Mouse (Mus musculus): ENCODE measurements around the gene 1700001C19Rik. TPM values are rescaled to one million over a fixed set of nuclear protein-coding genes. Genes with fewer than 3 reads are reported as not detected.

1700001C19Rik gene
- total RNA-seq, 1 experiment, result 0.85 TPM

GRCm38 (mm10) chr17:47376779-47377280 is 60.3 kb downstream of the 1700001C19Rik start:
- no peak for DNase-seq (ENCODE audit: low read depth, low spot score)

GRCm38 (mm10) chr17:47373991-47374390 is 63.2 kb downstream of the 1700001C19Rik start:
- no peak for DNase-seq (ENCODE audit: low read depth, low spot score)
- Histone ChIP-seq H3K4me1 (ENCODE audit: control insufficient read depth in 2 of 2, insufficient read depth in 2 of 2, low read length in 2 of 2, poor library complexity in 1 of 2) (peaks cover 2 to 8% of the 10 kb centered on the region in 2 experiments; a peak in 1 of 4 replicates), H3K9me3 (ENCODE audit: control insufficient read depth, insufficient read depth, low read depth, low read length) (no peaks in the 10 kb centered on the region), H3K4me3 (ENCODE audit: insufficient read depth in 1 of 2, low read depth in 1 of 2, low read length in 2 of 2, poor library complexity in 1 of 2, severe bottlenecking in 1 of 2) (no peak overlapping the region), H3K27ac (ENCODE audit: insufficient read depth, low read depth, low read length, poor library complexity, severe bottlenecking) (no peak overlapping the region), H3K9ac (ENCODE audit: insufficient read depth, low read depth, low read length, poor library complexity, severe bottlenecking) (no peak overlapping the region), H3K36me3 (ENCODE audit: control insufficient read depth, insufficient read depth, low read length, poor library complexity, severe bottlenecking) (peaks cover 39% of the 10 kb centered on the region)
- in situ Hi-C loops (cut with MboI; ENCODE audit: low sequenced_read_pairs in 2 of 2, unreplicated experiment in 2 of 2), result no loop called here
- TF ChIP-seq ZC3H11A (IDR thresholded peaks at IDR 0.05; ENCODE audit: borderline replicate concordance, low read depth, low read length), result no peak
- TF ChIP-seq ZNF384 (IDR thresholded peaks at IDR 0.05; ENCODE audit: low read depth, low read length), result no peak
- TF ChIP-seq HCFC1 (IDR thresholded peaks at IDR 0.05; ENCODE audit: borderline replicate concordance, insufficient read depth, low read length), result no peak
- TF ChIP-seq MAFK (IDR thresholded peaks at IDR 0.05; ENCODE audit: insufficient read depth, low read depth, low read length), result no peak
- TF ChIP-seq CHD2 (IDR thresholded peaks at IDR 0.05; ENCODE audit: low read depth, low read length), result no peak

More at GRCm38 (mm10) chr17:47376779-47377280, 60.3 kb downstream of the 1700001C19Rik start:
- H3K4me3 ChIP-seq (ENCODE audit: insufficient read depth in 1 of 2, low read depth in 1 of 2, low read length in 2 of 2, poor library complexity in 1 of 2, severe bottlenecking in 1 of 2), result no peak overlapping the region
- H3K9me3 ChIP-seq (ENCODE audit: control insufficient read depth, insufficient read depth, low read depth, low read length), result no peaks in the 10 kb centered on the region
- H3K36me3 ChIP-seq (ENCODE audit: control insufficient read depth, insufficient read depth, low read length, poor library complexity, severe bottlenecking), result peaks cover 42% of the 10 kb centered on the region
- H3K9ac ChIP-seq (ENCODE audit: insufficient read depth, low read depth, low read length, poor library complexity, severe bottlenecking), result no peak overlapping the region
- no peak overlapping the region for H3K27ac ChIP-seq (ENCODE audit: insufficient read depth, low read depth, low read length, poor library complexity, severe bottlenecking)
- in situ Hi-C loops (cut with MboI; ENCODE audit: low sequenced_read_pairs in 2 of 2, unreplicated experiment in 2 of 2), result no loop called here
- no peak for TF ChIP-seq MAFK (IDR thresholded peaks at IDR 0.05; ENCODE audit: insufficient read depth, low read depth, low read length)
- peaks cover 0 to 2% of the 10 kb centered on the region in 2 experiments; a peak in 1 of 4 replicates for H3K4me1 ChIP-seq (ENCODE audit: control insufficient read depth in 2 of 2, insufficient read depth in 2 of 2, low read length in 2 of 2, poor library complexity in 1 of 2)

GRCm38 (mm10) chr17:47371451-47371850 is 65.7 kb downstream of the 1700001C19Rik start:
- no peaks in the 10 kb centered on the region for H3K9me3 ChIP-seq (ENCODE audit: control insufficient read depth, insufficient read depth, low read depth, low read length)
- H3K27ac ChIP-seq (ENCODE audit: insufficient read depth, low read depth, low read length, poor library complexity, severe bottlenecking), result no peak overlapping the region
- no peak overlapping the region for H3K4me3 ChIP-seq (ENCODE audit: insufficient read depth in 1 of 2, low read depth in 1 of 2, low read length in 2 of 2, poor library complexity in 1 of 2, severe bottlenecking in 1 of 2)
- in situ Hi-C loops (cut with MboI; ENCODE audit: low sequenced_read_pairs in 2 of 2, unreplicated experiment in 2 of 2), result no loop called here
- H3K9ac ChIP-seq (ENCODE audit: insufficient read depth, low read depth, low read length, poor library complexity, severe bottlenecking), result peak overlapping the region; percentile 14; the same call in 1 of the 2 replicates
- TF ChIP-seq CHD2 (IDR thresholded peaks at IDR 0.05; ENCODE audit: low read depth, low read length) (no peak), HCFC1 (IDR thresholded peaks at IDR 0.05; ENCODE audit: borderline replicate concordance, insufficient read depth, low read length) (no peak), ZC3H11A (IDR thresholded peaks at IDR 0.05; ENCODE audit: borderline replicate concordance, low read depth, low read length) (peak; percentile 22; the same call in 1 of the 2 replicates), ZNF384 (IDR thresholded peaks at IDR 0.05; ENCODE audit: low read depth, low read length) (no peak), MAFK (IDR thresholded peaks at IDR 0.05; ENCODE audit: insufficient read depth, low read depth, low read length) (no peak)
- DNase-seq (ENCODE audit: low read depth, low spot score), result peak; percentile 74
- H3K36me3 ChIP-seq (ENCODE audit: control insufficient read depth, insufficient read depth, low read length, poor library complexity, severe bottlenecking), result peaks cover 29% of the 10 kb centered on the region
- peaks cover 2 to 6% of the 10 kb centered on the region in 2 experiments; a peak in 1 of 4 replicates for H3K4me1 ChIP-seq (ENCODE audit: control insufficient read depth in 2 of 2, insufficient read depth in 2 of 2, low read length in 2 of 2, poor library complexity in 1 of 2)

- TF ChIP-seq ZC3H11A (IDR thresholded peaks at IDR 0.05; ENCODE audit: borderline replicate concordance, low read depth, low read length) (no peak), MAFK (IDR thresholded peaks at IDR 0.05; ENCODE audit: insufficient read depth, low read depth, low read length) (no peak), CHD2 (IDR thresholded peaks at IDR 0.05; ENCODE audit: low read depth, low read length) (no peak), ZNF384 (IDR thresholded peaks at IDR 0.05; ENCODE audit: low read depth, low read length) (no peak), HCFC1 (IDR thresholded peaks at IDR 0.05; ENCODE audit: borderline replicate concordance, insufficient read depth, low read length) (no peak)
- in situ Hi-C loops (cut with MboI; ENCODE audit: low sequenced_read_pairs in 2 of 2, unreplicated experiment in 2 of 2), result no loop called here
- H3K4me3 ChIP-seq (ENCODE audit: insufficient read depth in 1 of 2, low read depth in 1 of 2, low read length in 2 of 2, poor library complexity in 1 of 2, severe bottlenecking in 1 of 2), result peak overlapping the region; percentile 74 to 96
- H3K9ac ChIP-seq (ENCODE audit: insufficient read depth, low read depth, low read length, poor library complexity, severe bottlenecking), result peak overlapping the region; percentile 77
- peaks cover 2 to 6% of the 10 kb centered on the region in 2 experiments; a peak in 1 of 4 replicates for H3K4me1 ChIP-seq (ENCODE audit: control insufficient read depth in 2 of 2, insufficient read depth in 2 of 2, low read length in 2 of 2, poor library complexity in 1 of 2)
- H3K27ac ChIP-seq (ENCODE audit: insufficient read depth, low read depth, low read length, poor library complexity, severe bottlenecking), result 0 out of 2 replicates have a peak overlapping the region, but pooled peaks have one; percentile 1
- peaks cover 10% of the 10 kb centered on the region for H3K36me3 ChIP-seq (ENCODE audit: control insufficient read depth, insufficient read depth, low read length, poor library complexity, severe bottlenecking)
- DNase-seq (ENCODE audit: low read depth, low spot score), result no peak
- H3K9me3 ChIP-seq (ENCODE audit: control insufficient read depth, insufficient read depth, low read depth, low read length), result no peaks in the 10 kb centered on the region
Measured at GRCm38 (mm10) chr17:47369087-47369443, 68.1 kb downstream of the 1700001C19Rik start.

All from ES-E14 (cell line).